Mouse (Mus musculus) cerebellum, adult 2 months (tissue): ENCODE measurements around the gene Dhrs2.

ENCODE experiments used
- CTCF ChIP-seq: fragments of 200-500 bp; IDR thresholded peaks from 2 replicates; pipeline ENCODE4 v1.5.1; 2011; ENCODE audit warnings: low read depth, mild to moderate bottlenecking, control low read depth, low read length, moderate library complexity, borderline replicate concordance; ENCODE audit not compliant: insufficient read depth
- POLR2A ChIP-seq: fragments of 200-500 bp; IDR thresholded peaks from 2 replicates; pipeline ENCODE4 v1.6.1; 2011; ENCODE audit warnings: low read length, control low read depth, borderline replicate concordance; ENCODE audit not compliant: insufficient read depth

GRCm38 (mm10) chr14:55242664-55243063, 20.9 kb downstream of the Dhrs2 start:
- TF ChIP-seq CTCF (no peak), POLR2A (no peak)
